Mouse (Mus musculus) ES-Bruce4 (cell line): ENCODE data around the gene Gm20661.

ENCODE experiments used
- CTCF ChIP-seq: IDR thresholded peaks from one replicate; pipeline ENCODE4 v1.8.1; 2011; ENCODE audit warnings: low read depth, low read length
- EP300 ChIP-seq: IDR thresholded peaks from 2 replicates; pipeline ENCODE4 v1.6.1; 2011; ENCODE audit warnings: low read depth, low read length; ENCODE audit not compliant: insufficient read depth

GRCm38 (mm10) chr9:108035331-108036156 lies 52.7 kb downstream of the Gm20661 start:
- TF ChIP-seq CTCF (peak; percentile 53), EP300 (0 out of 2 replicates have a peak, but pooled peaks have one; percentile 58)
